Mouse (Mus musculus) urinary bladder, postnatal 10 days (tissue): ENCODE measurements around the gene Otx2.

Experiments
- DNase-seq: peaks from one replicate; pipeline ENCODE4 v3.0.0; 2022; ENCODE audit warnings: low spot score

The Otx2 gene

DNA sequence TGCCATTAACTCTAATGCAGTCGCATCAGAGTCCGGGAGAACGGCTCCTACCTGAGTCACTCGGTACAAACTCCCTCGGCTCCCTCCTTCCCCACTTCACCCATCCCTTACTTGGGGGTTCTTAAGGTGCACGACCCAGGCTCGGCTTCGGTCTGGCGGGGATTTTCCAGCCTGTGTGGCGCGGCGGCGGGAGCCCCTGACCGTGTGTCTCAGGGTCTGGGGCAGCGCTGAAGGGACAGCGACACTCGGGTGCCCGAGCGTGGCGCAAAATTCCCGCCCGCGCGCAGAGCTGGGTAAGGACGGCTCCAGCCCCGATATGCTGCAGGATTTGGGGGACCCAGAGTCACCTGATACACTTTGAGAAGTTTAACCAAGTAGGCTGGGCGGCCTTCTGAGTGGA is at the start of gene Otx2:
Gene Otx2 (minus strand): TSS at position 279 of the 400 bp plus-strand sequence.
- DNase-seq, result no peak

DNA sequence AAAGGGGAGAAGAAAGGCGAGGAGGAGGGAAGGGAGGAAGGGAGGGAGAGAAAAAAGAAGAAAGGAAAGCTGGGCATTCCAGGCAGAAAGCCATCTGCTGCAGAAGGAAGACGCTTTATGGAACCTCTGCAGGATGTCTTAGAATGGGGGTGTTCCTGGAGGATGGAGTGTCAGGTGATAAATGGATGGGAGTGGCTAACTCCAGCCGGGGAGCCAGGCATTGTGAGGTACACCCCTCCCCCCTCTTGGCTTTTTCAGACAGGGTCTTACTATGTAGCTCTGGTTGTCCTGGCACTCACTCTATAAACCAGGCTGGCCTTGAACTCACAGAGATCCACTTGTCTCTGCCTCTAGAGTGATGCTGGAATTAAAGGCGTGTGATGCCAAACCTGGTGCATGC is 49.1 kb upstream of the Otx2 start:
- no peak for DNase-seq

DNA sequence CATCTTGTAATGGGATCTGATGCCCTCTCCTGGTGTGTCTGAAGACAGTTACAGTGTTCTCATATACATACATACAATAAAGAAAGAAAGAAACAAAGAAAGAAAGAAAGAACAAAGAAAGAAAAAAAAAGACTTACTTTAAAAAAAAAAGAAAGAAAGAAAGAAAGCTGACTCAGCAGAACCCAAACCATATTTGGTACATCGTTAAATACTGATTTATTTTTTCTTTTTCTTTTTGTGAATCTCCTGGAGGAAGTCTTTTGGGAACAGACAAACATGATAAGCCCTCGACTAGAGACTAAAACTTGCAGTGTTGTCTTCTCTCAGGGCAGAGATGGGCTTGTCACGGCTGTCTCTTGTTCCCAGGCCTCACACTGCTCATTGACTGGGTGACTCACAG is 45.7 kb upstream of the Otx2 start:
- DNase-seq, result no peak

DNA sequence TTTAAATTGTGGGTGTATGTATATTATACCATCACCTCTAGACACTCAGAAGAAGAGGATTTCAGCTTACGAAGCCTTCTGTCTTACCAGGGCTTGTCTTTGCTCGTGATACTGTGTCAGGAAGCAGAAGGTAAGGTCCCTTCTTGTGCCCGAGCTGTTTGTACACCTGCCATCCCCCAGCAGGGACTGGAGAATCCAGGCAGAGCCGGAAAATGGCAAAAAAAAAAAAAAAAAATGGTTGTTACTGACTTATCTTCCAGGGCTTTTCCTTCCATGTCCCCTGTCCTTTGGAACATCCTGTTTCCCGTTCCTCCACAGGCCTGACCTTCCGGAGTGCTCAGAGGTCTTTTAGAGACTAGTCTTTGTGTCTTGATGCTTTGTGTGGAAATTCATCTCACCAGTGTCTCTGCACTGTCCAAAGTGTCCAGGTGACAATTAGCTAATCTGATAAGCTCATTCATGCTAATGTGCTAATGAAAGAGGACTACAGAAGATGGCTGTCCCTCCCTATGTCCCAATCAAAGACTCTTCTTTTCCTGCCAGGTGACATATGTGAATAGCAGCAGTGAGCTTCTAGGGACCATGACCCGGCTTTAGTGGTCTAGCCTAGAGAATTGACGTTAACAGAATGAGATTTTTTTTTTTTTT is 44.1 kb upstream of the Otx2 start:
- DNase-seq, result no peak

DNA sequence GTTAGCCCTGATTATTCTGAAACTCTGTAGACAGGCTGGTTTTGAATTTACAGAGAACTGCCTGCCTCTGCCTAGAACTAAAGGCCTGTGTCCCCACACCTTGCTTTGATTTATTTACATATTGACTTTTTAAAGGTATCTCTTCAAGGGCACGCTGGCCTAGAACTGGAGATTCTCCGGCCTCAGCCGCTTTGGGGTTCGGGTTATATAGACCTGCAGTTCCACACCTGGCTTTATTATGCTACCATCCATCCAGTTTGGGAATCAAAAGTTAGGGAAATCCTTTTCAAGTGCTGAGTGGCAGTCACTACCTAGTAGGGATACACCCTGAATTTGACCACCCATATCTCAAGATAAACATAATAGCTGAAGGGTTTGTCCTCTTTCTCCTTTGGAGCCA is 42.8 kb upstream of the Otx2 start:
- DNase-seq, result no peak

DNA sequence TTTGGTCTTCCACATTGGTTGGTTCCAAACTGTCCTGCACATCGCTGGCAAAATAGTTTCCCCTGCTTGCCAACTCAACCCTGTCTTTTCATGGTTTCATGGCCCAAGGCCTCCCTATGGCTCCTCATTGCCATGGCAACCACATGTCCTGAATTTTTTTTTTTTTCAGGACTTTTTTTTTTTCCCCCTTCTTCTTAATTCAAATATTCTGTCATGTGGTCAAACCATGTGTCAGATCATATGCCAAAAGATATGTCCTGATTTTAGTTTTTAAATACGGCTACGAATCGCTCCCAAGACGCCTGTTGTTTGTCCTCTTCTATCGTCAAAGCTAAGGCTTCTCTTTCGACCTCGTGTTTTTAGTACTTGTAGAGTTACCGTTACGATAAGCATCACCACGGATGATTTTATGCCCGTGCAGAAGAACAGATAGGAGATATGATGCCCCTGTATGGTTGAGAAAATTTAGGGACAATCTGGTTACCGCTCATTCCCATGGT is 37.3 kb upstream of the Otx2 start:
- DNase-seq, result no peak

DNA sequence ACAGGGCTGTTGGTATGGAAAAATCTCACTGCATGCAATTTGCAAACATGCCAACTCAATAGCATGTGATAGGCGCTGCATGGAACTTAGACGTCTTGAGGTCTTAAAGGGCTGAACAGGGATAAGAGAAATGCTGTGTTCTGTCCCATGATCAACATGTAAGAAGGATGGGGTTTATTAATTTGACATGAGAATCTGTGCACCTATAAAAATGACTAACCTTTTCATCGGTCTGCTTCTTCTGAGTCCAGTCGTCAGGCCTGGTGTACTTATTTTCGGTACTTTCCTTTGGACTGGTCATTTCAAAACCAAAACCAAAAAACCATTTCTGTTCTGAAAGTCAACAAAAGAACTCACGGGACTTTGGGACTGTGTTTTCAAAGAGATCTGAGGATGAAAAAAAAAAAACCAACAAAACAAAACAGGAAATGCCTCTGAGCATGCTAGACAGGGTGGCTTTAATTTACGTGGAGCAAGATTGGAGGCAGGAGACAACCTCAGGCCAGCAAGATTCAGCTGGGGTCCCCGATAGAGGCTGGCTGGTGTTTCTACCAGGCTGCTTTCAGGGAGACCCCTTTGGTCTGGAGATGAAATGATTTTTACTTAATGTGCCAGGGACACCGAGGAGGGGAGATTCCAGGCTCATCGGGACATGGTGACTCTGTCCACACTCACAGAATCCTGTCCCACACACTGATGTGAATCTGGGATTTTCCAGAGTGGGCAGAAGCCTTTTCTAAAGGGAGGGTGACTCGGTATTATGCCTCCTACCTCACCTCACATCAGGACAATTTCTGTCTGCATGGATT is 36.6 kb upstream of the Otx2 start:
- no peak for DNase-seq

DNA sequence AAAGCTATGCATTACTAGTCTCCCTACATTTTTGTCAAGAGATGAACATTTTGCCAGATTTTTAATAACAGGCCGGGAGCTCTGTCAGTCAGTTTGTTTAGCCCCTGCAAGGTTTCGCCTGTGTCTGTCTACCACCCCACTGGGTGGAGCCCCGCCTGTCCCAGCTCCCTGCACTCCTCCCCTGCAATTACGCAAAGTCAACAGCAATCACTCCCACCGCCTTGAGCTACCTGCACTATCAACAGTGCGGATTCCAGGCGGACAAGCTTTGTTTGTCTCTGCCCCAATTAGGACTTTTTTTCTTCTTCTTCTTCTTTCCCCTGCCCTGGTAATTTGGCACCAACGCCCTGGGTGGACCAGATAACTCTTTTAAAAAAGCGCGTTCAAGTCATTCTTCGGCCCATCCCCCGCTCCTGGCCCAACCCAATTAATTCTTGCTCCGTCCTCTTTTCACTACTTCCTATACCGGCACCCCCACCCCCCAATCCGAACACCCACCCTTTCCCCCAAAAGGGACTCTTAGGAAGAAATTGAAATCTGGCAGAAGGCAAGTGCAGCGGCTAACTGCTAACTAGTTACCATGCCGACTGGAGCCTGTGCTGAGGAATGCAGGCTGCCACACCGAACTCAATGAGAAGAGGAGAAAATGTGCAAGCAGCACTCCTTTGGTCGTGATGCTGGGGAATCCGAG is 35.9 kb upstream of the Otx2 start:
- DNase-seq, result no peak

DNA sequence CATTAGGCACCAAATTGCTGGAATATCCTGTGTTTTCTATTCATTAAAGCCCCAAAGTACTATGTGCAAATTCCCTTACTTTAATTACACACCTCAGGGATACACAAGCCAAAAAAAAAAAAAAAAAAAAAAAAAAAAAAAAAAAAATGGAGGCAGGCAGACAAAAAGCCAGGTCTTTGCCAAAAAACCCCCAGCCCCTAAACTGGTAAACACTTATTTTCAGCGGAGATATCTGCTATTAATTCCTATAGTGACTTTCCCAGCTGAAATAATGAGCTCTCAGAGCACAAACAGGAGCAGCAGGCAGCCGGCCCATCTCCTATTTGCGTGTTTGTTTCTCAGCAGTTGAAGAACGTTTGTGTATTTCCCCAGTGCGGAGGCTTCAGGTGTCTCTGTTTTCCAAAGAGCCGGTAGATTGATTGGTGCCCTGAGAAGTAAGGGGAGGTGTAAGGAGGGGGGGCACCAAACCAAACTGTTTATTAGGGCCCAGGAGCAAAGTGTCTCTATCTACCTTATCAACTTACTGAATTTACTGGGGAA is 34.3 kb upstream of the Otx2 start:
- DNase-seq, result no peak

DNA sequence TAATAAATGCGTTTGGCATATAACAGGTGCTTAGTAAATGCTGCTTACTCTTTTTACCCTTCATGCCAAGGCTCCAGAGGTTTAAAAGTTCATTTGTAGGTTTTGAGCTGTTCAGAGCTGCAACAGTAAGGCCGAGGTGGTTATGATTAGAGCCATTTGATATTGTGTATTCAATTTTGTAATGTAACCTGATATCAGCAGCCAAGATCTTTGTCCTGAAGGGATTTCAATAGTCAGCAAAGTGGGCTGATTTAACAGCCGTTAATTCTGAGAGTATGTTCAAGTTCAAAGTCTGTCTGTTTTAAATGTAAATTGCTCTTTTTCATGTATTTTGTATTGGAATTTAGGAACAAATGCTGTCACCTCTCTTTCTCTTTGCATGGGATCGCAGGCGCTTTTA is 33.8 kb upstream of the Otx2 start:
- DNase-seq, result no peak

DNA sequence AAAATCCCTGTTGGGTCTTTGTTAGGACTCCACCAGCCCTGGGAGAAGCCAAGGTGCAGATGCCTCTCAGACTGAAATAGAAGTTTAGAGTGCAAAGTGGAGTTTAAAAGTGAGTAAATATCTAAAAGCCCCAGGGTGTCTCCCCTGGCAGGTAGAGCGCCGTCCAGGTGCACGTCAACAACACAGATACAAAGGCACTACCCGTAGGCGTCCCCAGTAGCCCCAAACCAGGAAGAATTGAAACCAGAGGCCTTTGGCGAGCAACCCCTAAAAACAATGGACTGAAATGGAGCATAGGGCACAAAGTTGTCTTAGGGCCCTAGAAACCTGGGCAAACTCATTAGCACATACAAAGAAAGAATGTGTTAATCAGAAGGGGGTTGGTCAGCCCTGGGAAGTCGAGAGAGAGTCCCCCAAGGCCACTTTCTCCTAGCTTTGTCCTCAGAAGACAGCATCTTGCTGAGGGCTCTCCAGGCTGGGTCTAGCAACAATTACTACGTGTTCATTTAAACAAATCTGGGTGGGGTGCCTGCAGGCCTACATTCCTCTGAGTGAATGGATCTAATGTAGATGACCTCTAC is 27.3 kb upstream of the Otx2 start:
- no peak for DNase-seq

DNA sequence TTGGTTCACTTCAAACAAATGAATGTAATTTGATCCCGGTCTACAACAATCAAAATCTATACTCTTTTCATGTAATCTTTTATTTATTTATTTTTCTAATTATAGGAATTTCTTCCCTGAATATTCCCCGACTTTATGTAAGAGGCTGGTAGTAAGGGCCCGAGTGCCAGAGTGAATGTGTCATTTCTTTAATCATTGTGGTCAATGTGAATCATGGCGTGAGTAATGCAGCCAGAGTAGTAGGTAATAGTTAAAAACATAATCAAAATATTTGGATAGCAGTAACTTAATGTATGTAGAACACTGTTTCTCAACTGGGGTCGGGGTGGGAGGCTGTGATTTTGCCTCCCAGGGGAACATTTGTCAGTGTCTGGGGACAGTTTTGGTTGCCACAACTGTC is 6.0 kb upstream of the Otx2 start:
- no peak for DNase-seq

DNA sequence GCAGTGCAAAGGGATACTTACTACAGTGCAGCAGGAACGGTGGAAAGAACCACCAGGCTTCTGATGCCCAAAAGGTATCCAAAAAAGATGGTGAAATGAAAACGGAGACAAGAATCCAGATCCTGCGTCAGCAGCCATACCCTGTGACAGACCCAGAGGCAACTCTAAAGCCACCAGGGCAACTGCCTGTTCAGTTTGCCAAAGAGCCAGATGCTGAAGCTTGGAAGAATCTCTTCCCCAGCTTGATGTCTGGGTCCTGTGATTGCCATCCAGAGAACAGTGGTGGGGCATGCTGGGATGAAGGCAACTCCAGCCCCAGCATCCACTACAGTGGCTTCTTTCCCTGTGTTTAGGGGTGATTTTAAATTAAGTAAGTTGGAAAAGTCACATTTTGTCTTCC is 5.1 kb upstream of the Otx2 start:
- no peak for DNase-seq

DNA sequence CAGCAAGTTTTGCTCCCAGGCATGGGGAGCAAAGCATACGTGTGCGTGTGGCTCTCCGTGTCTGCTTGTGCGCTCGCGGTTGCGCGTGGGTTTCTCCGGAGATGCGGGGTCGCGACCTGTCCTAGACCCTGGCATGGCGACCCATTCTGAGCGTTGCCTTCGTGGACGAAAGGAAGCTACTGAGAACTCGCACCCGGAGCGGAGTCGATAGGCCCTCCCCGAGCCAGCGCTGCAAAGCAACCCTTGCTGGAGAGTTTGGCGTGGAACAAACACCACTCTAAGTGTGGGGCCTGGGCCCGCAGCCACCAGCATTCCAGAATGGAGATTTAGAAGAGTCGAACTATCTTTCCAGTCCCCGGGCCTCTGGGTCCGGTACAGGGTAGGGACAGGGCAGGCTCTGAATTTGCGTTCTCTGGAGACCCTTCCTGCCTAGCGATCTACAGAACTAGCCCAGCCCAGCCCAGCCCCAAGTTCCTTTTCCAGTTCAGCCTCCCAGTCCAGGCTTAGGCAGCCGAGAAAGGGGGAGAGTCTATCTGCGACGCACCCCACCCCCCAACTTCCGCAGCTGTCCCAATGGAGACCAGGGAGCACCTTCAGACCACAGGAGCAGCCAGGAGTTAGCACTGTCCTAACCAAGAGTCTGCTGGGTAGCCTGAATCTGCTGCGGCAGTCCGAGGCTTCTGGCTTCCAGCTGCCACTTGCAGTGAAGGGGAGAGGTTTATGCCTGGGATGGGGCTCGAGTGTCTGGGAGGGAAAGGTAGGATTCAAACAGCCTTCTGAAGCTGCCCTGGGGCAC is 615 bp upstream of the Otx2 start:
- DNase-seq, result no peak

DNA sequence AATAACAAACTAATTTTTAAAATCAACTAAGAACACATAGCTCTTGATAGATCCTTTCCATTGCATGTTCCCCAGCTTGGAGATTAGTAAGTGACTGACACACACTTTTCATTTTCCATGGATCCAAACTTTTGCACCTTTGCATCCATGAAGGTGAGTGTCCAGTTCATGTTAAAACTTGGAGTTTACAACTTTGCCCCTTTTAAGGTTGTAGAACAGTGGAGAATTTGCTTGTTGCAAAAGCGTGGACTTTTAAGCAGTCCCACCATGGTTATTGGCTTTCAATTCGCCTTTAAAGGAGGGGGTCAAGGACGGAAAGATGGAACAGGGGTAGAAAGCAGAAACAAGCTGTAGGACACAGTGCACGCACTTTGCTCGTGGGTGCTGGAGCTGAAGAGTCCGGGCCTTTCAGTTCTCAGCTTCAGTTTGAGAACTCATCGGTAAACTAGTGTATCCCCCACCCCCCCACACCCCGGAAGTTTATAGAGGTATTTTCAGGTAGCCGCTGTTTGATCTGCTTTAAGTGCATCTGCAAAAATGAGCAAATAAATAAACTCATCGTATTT is 925 bp downstream of the Otx2 start:
- DNase-seq, result no peak

DNA sequence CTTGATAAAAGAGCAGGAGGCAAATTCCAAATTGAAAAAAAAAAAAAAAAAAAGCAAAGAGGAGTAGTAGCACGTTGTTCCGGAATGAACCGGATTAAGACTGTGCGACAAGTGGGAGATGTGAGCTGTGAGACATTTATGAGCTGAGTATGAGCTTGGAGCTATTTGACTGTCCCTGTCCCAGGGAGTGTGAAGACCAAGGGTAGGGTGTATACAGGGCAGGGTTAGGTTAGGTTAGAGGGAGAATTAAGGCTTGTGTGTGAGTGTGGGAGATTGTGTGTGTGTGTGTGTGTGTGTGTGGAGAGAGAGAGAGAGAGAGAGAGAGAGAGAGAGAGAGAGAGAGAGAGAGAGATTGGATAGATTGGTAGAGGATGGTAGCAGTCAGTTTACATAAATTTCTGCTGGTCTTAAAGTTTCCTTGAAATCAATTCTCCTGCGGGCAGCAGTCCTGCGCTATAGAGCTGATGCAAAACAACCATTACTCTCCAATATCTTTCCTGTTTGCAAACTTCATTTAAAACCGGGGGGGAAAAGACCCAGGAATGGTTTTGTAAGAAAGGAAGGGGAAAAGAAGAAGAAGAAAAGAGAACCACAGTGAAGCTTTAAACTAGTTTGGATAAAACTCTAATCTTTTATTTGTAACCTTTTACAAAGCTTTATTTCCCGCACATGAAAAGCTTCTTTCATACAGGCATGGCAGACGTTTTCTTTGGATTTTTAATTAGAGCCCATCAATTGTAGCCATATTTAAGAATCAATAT is 2.0 kb downstream of the Otx2 start:
- no peak for DNase-seq

DNA sequence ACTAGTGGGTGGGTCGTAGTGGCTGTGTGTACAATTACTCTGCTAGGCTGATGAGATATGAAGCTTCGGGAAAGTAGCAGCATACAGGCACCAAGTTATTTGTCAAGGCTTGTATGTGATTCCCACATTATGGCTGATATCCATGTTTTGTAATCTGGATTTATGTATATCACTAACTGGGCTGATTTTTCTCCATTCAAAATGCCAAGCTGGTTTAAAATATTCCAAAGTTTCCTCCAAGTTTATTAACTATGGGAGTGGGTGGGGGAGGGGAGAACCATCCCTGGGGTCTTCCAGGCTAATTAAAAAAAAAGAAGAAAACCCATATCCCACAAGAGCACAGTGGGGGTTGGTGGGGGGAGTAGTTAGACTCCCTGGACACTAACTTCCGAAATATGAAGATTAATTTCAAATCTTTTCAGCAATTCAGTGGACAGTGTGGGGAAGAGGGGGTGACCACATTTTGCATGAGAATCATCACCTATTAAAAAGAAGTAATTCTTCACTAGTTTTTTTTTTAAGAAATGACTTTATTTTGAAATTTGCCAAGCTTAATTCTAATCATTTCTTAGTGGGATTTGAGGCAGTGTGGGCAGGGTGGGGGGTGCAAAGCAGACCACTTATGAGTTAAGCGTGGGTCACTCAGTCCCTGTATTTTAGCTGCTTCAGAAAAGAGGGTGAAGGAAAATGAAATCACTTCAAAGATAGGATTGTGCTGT is 2.7 kb downstream of the Otx2 start:
- no peak for DNase-seq

DNA sequence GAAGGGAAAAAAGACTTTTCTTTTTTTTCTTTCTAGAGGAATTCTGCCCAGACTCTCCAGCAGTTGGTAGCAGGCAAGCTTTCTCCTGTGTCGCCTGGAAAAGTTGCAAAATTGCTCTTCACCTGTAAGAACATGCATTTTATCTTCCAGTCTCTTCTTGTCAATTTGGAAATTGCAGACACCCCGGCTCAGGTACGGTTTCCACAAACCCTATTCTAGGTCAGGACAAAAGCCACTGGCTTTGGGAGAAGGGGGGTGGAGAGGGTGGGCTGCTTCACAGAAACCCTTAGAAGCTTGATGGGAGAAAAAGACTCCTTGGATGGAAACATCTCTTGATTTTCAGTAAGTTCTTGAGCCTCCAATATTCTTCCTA is 3.4 kb downstream of the Otx2 start:
- no peak for DNase-seq

DNA sequence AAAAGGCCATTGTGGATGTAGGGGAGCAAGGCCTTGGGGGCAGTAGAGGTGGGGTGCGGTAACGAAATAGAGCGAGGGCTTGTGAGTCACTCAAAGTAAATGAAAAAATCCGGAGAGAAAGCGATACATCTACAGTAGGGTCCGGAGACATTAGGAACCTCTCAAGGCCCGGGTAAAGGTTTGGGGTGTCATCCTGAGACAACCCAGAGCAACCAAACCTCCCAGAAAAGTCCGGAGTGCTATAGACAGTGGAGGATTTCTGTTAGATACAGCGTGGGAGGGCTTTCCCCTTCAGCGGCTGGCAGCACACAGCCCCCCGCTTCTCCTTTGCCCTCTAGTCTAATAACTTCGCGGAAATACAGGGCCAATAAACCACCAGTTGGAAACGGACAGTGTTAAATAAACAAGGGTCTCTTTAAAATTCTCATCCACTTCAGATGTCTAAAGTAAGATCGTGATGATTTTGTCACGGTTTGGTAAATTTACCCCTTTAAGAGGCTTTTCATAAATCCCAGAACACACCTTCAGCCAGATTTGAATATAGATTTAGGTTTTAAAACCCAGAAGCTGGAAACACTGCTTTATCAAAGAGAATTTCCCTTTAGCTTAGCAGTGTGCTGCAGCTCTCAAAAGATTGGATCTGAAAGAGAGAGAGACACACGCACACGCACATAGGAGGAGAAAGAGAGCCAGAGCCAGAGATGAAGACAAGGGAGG is 3.9 kb downstream of the Otx2 start:
- no peak for DNase-seq
